Mouse (Mus musculus) cerebellum, postnatal 10 days (tissue): ENCODE measurements at regions not wholly inside any gene's neighbourhood (a gene's known extent, or its start where the extent isn't known, plus 50 kb on each side); places are given as distances from the start of the nearest gene placed in this dataset.
A peak's percentile ranks its signal among the peaks of the same experiment; 100 is the strongest.
"Not testable (repeated sequence)": the region's sequence is repeated elsewhere in the genome, so short reads cannot be mapped to it uniquely, and the experiment has no call there.

ENCODE experiments used
- DNase-seq, 2 experiments: peaks; one replicate each; pipeline ENCODE4 v3.0.0; 2021; ENCODE audit warnings: mixed read lengths in 2 of 2

- no peak for DNase-seq
Observed at GRCm38 (mm10) chrX:99732526-99732925, 88.3 kb upstream of the Tmem28 start.

- peak; percentile 47 to 57 for DNase-seq
Observed at GRCm38 (mm10) chrX:99725101-99725500, 95.7 kb upstream of the Tmem28 start.

- DNase-seq = no peak
Observed at GRCm38 (mm10) chrX:99695366-99695765, 125.5 kb upstream of the Tmem28 start.

- DNase-seq = no peak
Observed at GRCm38 (mm10) chrX:99690971-99691370, 129.8 kb upstream of the Tmem28 start.

GRCm38 (mm10) chrX:99689761-99690160 lies 131.1 kb upstream of the Tmem28 start:
- DNase-seq = no peak

GRCm38 (mm10) chrX:99682491-99682890 lies 138.3 kb upstream of the Tmem28 start:
- not testable (repeated sequence) for DNase-seq

GRCm38 (mm10) chrX:99667596-99667995 lies 153.2 kb upstream of the Tmem28 start:
- no peak for DNase-seq

GRCm38 (mm10) chrX:99662566-99662965 lies 158.3 kb upstream of the Tmem28 start:
- no peak for DNase-seq

GRCm38 (mm10) chrX:99659496-99660140 lies 161.2 kb upstream of the Tmem28 start:
- DNase-seq = peak in 1 of 2 experiments; percentile 47

GRCm38 (mm10) chrX:99657790-99658451 lies 162.9 kb upstream of the Tmem28 start:
- peak; percentile 86 to 87 for DNase-seq

- no peak for DNase-seq
Observed at GRCm38 (mm10) chrX:99656988-99657387, 163.8 kb upstream of the Tmem28 start.

- DNase-seq = peak in 1 of 2 experiments; percentile 37
Observed at GRCm38 (mm10) chrX:99632211-99632775, 161.2 kb upstream of the Pja1 start.

- DNase-seq = no peak
Observed at GRCm38 (mm10) chrX:99624515-99625179, 153.6 kb upstream of the Pja1 start.

- DNase-seq = no peak
Observed at GRCm38 (mm10) chrX:99612130-99612759, 141.2 kb upstream of the Pja1 start.

GRCm38 (mm10) chrX:99610096-99610495 lies 139.0 kb upstream of the Pja1 start:
- peak in 1 of 2 experiments; percentile 14 for DNase-seq

GRCm38 (mm10) chrX:99609591-99609990 lies 138.5 kb upstream of the Pja1 start:
- DNase-seq = no peak

GRCm38 (mm10) chrX:99608284-99608692 lies 137.2 kb upstream of the Pja1 start:
- DNase-seq = no peak

- DNase-seq = peak in 1 of 2 experiments; percentile 16
Observed at GRCm38 (mm10) chrX:99605084-99605824, 134.2 kb upstream of the Pja1 start.

- no peak for DNase-seq
Observed at GRCm38 (mm10) chrX:99603714-99604113, 132.6 kb upstream of the Pja1 start.

- no peak for DNase-seq
Observed at GRCm38 (mm10) chrX:99602268-99602885, 131.3 kb upstream of the Pja1 start.

GRCm38 (mm10) chrX:99595493-99595892 lies 124.4 kb upstream of the Pja1 start:
- DNase-seq = no peak
